Mouse (Mus musculus) thymus, adult 2 months (tissue): Measurements from ENCODE around the gene Hprt. TPM values are rescaled to one million over a fixed set of nuclear protein-coding genes. Genes with fewer than 3 reads are reported as not detected.

Experiments
- DNase-seq: peaks from one replicate; pipeline ENCODE4 v3.0.0; 2021
- H3K27ac ChIP-seq: fragments of 200-500 bp; 2 replicates; pipeline ENCODE4 v1.5.1; 2012; ENCODE audit warnings: low read length, control low read depth; ENCODE audit not compliant: control insufficient read depth, insufficient read depth
- H3K27me3 ChIP-seq: fragments of 200-500 bp; 2 replicates; pipeline ENCODE4 v1.6.1; 2012; ENCODE audit warnings: mild to moderate bottlenecking, low read length, moderate library complexity, mixed read lengths; ENCODE audit not compliant: control insufficient read depth, insufficient read depth
- H3K36me3 ChIP-seq: fragments of 200-500 bp; 2 replicates; pipeline ENCODE4 v1.6.1; 2012; ENCODE audit warnings: mild to moderate bottlenecking, low read length, moderate library complexity; ENCODE audit not compliant: control insufficient read depth, insufficient read depth
- H3K4me1 ChIP-seq: fragments of 200-500 bp; replicated peaks from 2 replicates; pipeline ENCODE4 v1.6.1; 2012; ENCODE audit warnings: low read length; ENCODE audit not compliant: control insufficient read depth, insufficient read depth
- H3K4me3 ChIP-seq: fragments of 200-500 bp; 2 replicates; pipeline ENCODE4 v1.5.1; 2012; ENCODE audit warnings: mild to moderate bottlenecking, low read length, control low read depth, moderate library complexity; ENCODE audit not compliant: control insufficient read depth, insufficient read depth
- CTCF ChIP-seq: fragments of 200-500 bp; IDR thresholded peaks from 2 replicates; pipeline ENCODE4 v1.5.1; 2012; ENCODE audit warnings: mild to moderate bottlenecking, control low read depth, low read length, moderate library complexity, borderline replicate concordance; ENCODE audit not compliant: control insufficient read depth, poor library complexity, insufficient read depth; ENCODE audit errors: extremely low read depth
- POLR2A ChIP-seq: fragments of 200-500 bp; IDR thresholded peaks from 2 replicates; pipeline ENCODE4 v1.6.1; 2012; ENCODE audit warnings: mild to moderate bottlenecking, low read length, control low read depth, moderate library complexity; ENCODE audit not compliant: control insufficient read depth, poor library complexity, insufficient read depth; ENCODE audit errors: extremely low read depth
- WGBS: fragments of 180-500 bp; shearing (Covaris S2); methylation state at CpG from one replicate; pipeline ENCODE4 v1.1.7; 2018; 5-methylcytosine and 5-hydroxymethylcytosine counted together
- polyA plus RNA-seq: library from polyadenylated mRNA; depleted of rRNA; stranded (reverse); fragments of >200 nt; gene quantifications from 2 replicates; pipeline ENCODE4 v1.2.3, GENCODE M21; 2012; rRNA removed

Gene Hprt
- polyA plus RNA-seq, 1 experiment = 19.6 TPM

DNA sequence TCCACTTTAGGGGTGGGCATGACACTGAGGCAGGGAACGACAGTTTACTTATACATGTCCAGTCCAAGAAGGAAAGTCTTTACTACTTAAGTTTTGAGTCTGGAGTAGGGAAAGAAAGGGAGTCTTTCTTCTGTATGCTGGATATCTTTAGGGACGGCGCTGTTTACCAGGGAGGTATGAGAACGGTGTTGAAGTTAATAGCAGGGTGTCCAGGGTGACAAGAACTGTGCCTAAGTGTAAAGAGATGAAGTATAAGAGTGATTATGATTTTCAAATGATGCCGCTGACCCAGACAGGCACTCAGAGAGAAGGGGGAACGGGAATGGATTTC, 69.8 kb downstream of the Hprt start:
- Histone ChIP-seq H3K36me3 (no peaks in the 10 kb centered on the region), H3K27me3 (no peaks in the 10 kb centered on the region; the same call in 1 of the 2 replicates), H3K4me3 (no peak overlapping the region), H3K4me1 (peaks cover 8% of the 10 kb centered on the region; the same call in 1 of the 2 replicates), H3K27ac (no peak overlapping the region)
- 50% methylated on average over 6 of the region's 6 CpGs for WGBS
- no peak for TF ChIP-seq POLR2A
- TF ChIP-seq CTCF = no peak
- DNase-seq = no peak

DNA sequence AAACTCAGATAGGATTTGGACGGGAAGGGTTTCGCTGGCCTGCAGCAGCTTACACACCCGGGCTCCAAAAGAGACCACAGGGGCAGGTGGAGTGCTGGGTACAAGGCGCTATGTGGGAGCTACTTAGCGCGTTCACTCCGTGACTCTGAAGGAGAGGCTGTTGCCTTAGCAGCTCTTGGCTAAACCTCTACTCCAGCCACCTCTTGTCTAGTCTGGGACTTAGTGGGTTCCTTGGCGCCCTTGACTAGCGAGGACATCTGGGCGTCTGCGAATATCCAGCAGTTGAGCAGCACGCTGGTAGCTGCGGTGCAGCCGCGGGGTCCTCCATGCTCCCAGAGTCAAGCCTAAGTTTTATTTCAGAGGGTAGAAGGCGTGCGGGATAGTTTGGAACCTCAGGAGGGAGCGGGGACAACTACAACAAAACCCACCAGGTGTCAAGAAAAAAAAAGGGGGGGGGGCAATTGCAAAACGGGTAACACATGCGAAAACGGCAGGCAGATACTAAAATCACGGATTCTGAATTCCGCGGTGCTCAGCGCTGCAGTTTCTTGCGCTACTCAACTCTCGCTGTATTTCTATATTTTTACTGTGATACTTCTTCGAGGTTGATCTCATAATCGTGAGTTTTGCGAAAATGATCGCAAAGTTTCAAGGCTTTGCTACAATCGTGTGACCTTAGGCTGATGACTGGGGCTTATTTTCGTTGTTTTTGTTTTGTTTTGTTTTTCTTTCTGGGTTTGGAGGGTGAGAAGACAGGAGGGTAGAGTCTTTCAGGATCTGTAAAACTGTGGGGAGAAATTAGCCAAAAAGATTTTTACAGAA, 70.7 kb downstream of the Hprt start:
- Histone ChIP-seq H3K36me3 (no peaks in the 10 kb centered on the region), H3K4me1 (0 out of 2 replicates have a peak, but pooled peaks cover 7% of the 10 kb centered on the region), H3K27me3 (no peaks in the 10 kb centered on the region; the same call in 1 of the 2 replicates), H3K4me3 (no peak overlapping the region; the same call in 1 of the 2 replicates), H3K27ac (no peak overlapping the region)
- TF ChIP-seq POLR2A = no peak
- TF ChIP-seq CTCF = no peak
- 2% methylated on average over 33 of the region's 33 CpGs for WGBS
- DNase-seq = no peak

DNA sequence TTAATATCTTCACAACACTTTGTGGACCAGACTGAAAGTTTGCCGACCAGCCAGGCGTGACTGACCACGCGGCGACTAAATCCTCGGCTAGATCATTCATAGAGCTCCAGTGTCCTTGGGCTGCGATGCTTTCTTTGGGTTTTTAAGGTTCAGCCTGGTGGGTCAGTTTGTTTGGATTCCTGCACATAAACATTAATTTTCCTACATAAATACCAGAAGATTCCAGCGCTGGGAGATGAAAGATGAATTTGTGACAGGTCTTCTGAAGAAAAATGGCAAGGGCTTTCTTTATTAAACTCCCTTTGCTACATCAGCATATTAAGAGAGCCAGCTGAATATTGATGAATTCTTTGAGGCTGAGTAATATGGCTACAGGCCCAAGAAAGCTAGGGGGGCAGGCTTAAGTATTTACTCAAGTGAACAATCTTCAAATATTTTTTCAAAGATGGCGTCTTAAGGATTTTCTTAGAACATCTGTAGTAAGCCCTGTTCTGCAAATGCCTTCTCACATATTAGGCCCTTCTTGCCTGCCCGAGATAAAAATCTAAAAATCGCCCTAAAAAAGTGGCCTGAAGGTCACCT, 71.6 kb downstream of the Hprt start:
- Histone ChIP-seq H3K27ac (no peak overlapping the region), H3K27me3 (no peaks in the 10 kb centered on the region; the same call in 1 of the 2 replicates), H3K4me3 (no peak overlapping the region), H3K36me3 (no peaks in the 10 kb centered on the region), H3K4me1 (0 out of 2 replicates have a peak, but pooled peaks cover 7% of the 10 kb centered on the region)
- TF ChIP-seq CTCF (no peak), POLR2A (no peak)
- no peak for DNase-seq
- WGBS = 60% methylated on average over 11 of the region's 11 CpGs

DNA sequence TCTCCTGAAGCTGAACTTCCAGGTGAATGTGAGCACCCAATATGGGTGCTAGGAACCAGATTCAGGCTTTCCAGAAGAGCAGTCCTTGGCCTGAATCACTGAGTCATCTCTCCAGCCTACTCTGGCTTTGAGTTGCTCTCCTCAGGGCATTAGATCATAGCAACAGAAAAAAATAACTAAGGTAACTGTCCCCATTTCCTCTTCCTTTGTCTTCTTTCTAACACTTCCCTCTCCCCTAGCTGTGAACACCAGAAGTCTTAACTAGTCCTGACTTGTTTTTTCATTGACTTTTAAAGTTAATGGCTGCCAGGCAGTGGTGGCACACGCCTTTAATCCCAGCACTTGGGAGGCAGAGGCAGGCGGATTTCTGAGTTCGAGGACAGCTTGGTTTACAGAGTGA, 76.5 kb downstream of the Hprt start:
- no peak for DNase-seq
- Histone ChIP-seq H3K36me3 (no peaks in the 10 kb centered on the region), H3K4me3 (no peak overlapping the region), H3K27me3 (no peaks in the 10 kb centered on the region), H3K4me1 (no peaks in the 10 kb centered on the region), H3K27ac (no peak overlapping the region)
- TF ChIP-seq CTCF = no peak
- no peak for TF ChIP-seq POLR2A
- WGBS = 98% methylated on average over 3 of the region's 3 CpGs

Other genes with a start within 250 kb of the Hprt start
- gene Ccdc160, start 196.9 kb upstream of the Hprt start, polyA plus RNA-seq = not detected in 2 replicates
- 6.8 and 6.9 TPM in 2 replicates for gene Phf6, start 75.9 kb upstream of the Hprt start, polyA plus RNA-seq